Mouse (Mus musculus): ENCODE measurements at regions not wholly inside any gene's neighbourhood (a gene's known extent, or its start where the extent isn't known, plus 50 kb on each side); places are given as distances from the start of the nearest gene placed in this dataset.

GRCm38 (mm10) chr14:67485449-67485800 is 1476.4 kb upstream of the Gulo start:
- Histone ChIP-seq H3K9ac (ENCODE audit: low read depth, poor library complexity, severe bottlenecking) (no peak overlapping the region), H3K27ac (ENCODE audit: insufficient read depth, low read length) (no peak overlapping the region), H3K36me3 (ENCODE audit: control insufficient read depth, insufficient read depth, low read length, poor library complexity, severe bottlenecking) (no peaks in the 10 kb centered on the region), H3K9me3 (replicated peaks; ENCODE audit: control insufficient read depth, insufficient read depth, low read length, poor library complexity, severe bottlenecking) (no peaks in the 10 kb centered on the region), H3K4me3 (ENCODE audit: low read depth, low read length) (no peak overlapping the region), H3K27me3 (ENCODE audit: control insufficient read depth, insufficient read depth, low read length, poor library complexity, severe bottlenecking) (no peaks in the 10 kb centered on the region), H3K4me1 (ENCODE audit: control insufficient read depth, insufficient read depth, low read length) (peaks cover 2% of the 10 kb centered on the region)
- TF ChIP-seq CTCF (IDR thresholded peaks at IDR 0.05; ENCODE audit: low read depth, low read length) = no peak
- TF ChIP-seq EP300 (IDR thresholded peaks at IDR 0.05; ENCODE audit: insufficient read depth, low read depth, low read length) = no peak
- TF ChIP-seq POLR2A (IDR thresholded peaks at IDR 0.05; ENCODE audit: insufficient read depth, low read length) = no peak

DNA sequence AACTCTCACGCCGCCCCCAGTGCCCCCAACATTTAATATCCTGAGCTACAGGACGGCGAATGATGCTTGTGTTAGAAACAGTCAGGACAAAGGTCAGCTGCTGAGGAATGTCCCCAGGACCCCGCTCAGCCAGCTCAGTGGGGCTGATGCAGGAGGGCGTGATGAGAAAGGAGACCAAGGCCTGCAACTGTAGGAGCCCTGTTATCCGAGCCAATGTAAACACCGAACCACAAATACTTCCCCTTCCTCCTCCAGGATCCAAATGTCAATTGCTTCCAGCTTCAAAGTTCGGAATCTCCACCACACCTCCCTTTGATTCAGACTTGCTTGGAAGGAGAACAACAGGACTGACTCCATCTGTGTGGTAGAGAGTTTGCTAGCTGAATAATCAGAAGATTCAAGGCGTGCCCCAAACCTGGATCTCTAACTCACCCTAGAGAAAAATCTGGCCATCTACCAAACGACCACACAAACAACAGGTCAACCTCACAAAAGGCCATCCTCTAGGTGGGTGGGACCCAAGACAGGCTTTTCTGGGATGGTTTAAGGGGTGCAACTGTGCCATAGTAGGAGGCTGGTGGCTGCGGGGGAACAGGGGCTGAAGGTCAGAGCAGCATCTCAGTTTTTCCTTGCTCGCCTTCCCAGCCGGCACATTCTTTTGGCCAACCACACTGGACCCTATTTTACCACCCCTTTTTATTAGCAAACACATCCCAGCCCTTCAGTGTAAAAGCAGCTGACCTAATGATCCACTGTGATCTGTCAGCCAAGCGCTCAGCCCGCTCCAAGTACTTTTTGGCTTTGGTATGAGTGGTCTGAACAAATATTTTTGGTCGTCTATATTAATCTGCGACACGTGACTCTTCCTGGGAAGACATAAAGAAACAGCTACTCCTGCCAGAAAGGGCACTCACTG is 1475.8 kb upstream of the Gulo start:
- H3K36me3 ChIP-seq (ENCODE audit: control insufficient read depth, insufficient read depth, low read length, poor library complexity, severe bottlenecking) = no peaks in the 10 kb centered on the region
- TF ChIP-seq POLR2A (IDR thresholded peaks at IDR 0.05; ENCODE audit: insufficient read depth, low read length) (no peak), EP300 (IDR thresholded peaks at IDR 0.05; ENCODE audit: insufficient read depth, low read depth, low read length) (no peak), CTCF (IDR thresholded peaks at IDR 0.05; ENCODE audit: low read depth, low read length) (no peak)
- no peak overlapping the region for H3K4me3 ChIP-seq (ENCODE audit: low read depth, low read length)
- H3K4me1 ChIP-seq (ENCODE audit: control insufficient read depth, insufficient read depth, low read length) = peaks cover 2% of the 10 kb centered on the region
- H3K27me3 ChIP-seq (ENCODE audit: control insufficient read depth, insufficient read depth, low read length, poor library complexity, severe bottlenecking) = no peaks in the 10 kb centered on the region
- H3K9me3 ChIP-seq (replicated peaks; ENCODE audit: control insufficient read depth, insufficient read depth, low read length, poor library complexity, severe bottlenecking) = no peaks in the 10 kb centered on the region
- H3K27ac ChIP-seq (ENCODE audit: insufficient read depth, low read length) = no peak overlapping the region
- H3K9ac ChIP-seq (ENCODE audit: low read depth, poor library complexity, severe bottlenecking) = no peak overlapping the region

Measured in ES-Bruce4 (cell line).